Mouse (Mus musculus): Measurements from ENCODE around the gene Rasgef1c. TPM values are rescaled to one million over a fixed set of nuclear protein-coding genes. Genes with fewer than 3 reads are reported as not detected.

The Rasgef1c gene
- polyA plus RNA-seq, 1 experiment from 2014 or later: 1.8 TPM

DNA sequence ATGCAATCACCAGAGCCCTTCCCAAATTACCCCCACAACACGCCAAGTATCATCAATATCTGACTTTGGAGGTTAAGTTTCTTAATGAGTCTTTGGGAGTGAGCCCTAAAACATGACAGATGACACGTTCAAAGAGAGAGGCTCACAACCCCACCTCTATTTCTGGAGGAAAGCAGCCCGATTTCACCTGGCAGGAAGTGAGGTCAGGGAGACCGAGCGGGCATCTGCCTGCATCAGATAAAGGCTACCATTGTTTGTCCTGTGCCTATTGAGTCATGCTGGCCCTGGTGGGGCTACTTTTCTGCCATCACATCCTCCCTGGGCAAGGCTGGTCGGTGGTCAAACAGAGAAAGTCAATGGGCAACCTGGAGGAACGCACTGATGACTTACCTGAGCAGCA lies 115.9 kb downstream of the Rasgef1c start:
- WGBS: 88% methylated on average over 7 of the region's 7 CpGs
- Histone ChIP-seq H3K4me2 (no peak overlapping the region), H3K4me1 (no peaks in the 10 kb centered on the region), H3K27ac (no peak overlapping the region), H3K9me3 (no peaks in the 10 kb centered on the region), H3K4me3 (replicated peaks) (no peak overlapping the region), H3K9ac (no peak overlapping the region), H3K27me3 (peaks cover 7% of the 10 kb centered on the region; the same call in 1 of the 2 replicates), H3K36me3 (replicated peaks) (no peaks in the 10 kb centered on the region)
- no peak for ATAC-seq (ENCODE audit: low FRiP score)

DNA sequence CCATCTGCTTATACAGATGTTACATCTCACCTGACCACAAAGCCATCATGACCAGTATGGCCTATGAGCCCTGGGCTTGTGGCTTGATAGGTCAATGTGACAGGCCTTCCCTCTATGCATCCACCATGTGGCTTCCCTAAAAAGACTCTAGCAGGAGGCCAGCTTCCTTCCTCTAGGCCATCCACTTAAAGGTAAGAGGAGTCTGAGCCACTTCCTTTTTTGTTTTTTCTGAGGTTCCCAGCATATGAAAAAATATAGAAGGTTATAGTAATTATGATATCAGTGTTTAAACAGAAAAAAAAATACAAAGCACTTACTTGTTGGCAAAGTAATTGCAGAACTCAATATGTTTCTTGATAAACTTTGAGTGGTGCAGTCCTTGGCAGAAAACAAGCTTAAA lies 117.2 kb downstream of the Rasgef1c start:
- Histone ChIP-seq H3K36me3 (replicated peaks) (no peaks in the 10 kb centered on the region), H3K4me3 (replicated peaks) (no peak overlapping the region), H3K4me2 (no peak overlapping the region), H3K27me3 (peaks cover 6% of the 10 kb centered on the region), H3K4me1 (no peaks in the 10 kb centered on the region), H3K9ac (no peak overlapping the region), H3K9me3 (no peaks in the 10 kb centered on the region), H3K27ac (no peak overlapping the region)
- no peak for ATAC-seq (ENCODE audit: low FRiP score)

DNA sequence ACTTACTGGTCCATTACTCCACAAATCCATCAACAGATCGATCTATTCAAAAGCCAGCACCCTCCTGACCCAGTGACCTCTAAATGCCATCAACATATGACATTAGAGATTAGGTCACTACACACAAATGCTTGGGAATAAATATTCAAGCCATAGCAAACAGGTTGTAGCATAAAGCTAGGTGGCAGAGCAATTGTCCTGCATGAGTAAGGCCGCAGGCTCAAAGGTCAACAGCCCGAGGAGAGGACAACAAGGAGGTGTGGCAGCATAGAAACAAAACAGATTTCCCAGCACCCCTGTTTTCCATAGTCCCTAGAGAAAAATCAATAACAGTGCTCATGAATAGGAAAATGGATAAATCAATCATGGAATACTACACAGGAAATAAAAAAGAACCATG lies 120.5 kb downstream of the Rasgef1c start:
- no peaks in the 10 kb centered on the region for H3K9me3 ChIP-seq
- H3K27ac ChIP-seq: no peak overlapping the region
- ATAC-seq (ENCODE audit: low FRiP score): no peak
- WGBS: 75% methylated on average over 3 of the region's 3 CpGs
- H3K36me3 ChIP-seq (replicated peaks): no peaks in the 10 kb centered on the region
- no peak overlapping the region for H3K9ac ChIP-seq
- H3K27me3 ChIP-seq: peaks cover 11% of the 10 kb centered on the region
- peaks cover 11% of the 10 kb centered on the region for H3K4me1 ChIP-seq
- no peak overlapping the region for H3K4me2 ChIP-seq
- no peak overlapping the region for H3K4me3 ChIP-seq (replicated peaks)

DNA sequence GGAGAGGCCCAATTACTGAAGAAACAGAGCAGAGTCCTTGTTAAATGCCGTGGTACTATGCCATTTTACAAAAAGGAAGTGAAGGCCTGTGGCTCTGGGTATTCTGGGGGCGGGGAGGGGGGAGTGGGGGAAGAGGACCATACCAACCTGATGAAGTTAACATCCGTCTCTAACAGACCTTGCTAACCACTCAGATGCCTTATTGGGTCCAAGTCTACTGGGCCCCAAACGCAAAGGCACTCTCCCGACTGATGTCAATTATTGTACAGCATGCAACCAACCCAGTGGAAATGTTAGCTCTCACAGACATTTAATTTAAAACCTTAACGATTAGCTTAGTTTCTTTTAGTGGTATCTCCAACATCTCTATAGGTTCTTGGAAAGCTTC lies 122.8 kb downstream of the Rasgef1c start:
- Histone ChIP-seq H3K4me3 (replicated peaks) (peak overlapping the region; percentile 97), H3K27ac (no peak overlapping the region), H3K36me3 (replicated peaks) (no peaks in the 10 kb centered on the region), H3K9ac (no peak overlapping the region), H3K9me3 (no peaks in the 10 kb centered on the region), H3K4me2 (peak overlapping the region; percentile 76), H3K27me3 (peaks cover 11% of the 10 kb centered on the region), H3K4me1 (peaks cover 32% of the 10 kb centered on the region)
- peak; percentile 27; the same call in 1 of the 2 replicates for ATAC-seq (ENCODE audit: low FRiP score)
- WGBS: 65% methylated on average over 6 of the region's 6 CpGs

DNA sequence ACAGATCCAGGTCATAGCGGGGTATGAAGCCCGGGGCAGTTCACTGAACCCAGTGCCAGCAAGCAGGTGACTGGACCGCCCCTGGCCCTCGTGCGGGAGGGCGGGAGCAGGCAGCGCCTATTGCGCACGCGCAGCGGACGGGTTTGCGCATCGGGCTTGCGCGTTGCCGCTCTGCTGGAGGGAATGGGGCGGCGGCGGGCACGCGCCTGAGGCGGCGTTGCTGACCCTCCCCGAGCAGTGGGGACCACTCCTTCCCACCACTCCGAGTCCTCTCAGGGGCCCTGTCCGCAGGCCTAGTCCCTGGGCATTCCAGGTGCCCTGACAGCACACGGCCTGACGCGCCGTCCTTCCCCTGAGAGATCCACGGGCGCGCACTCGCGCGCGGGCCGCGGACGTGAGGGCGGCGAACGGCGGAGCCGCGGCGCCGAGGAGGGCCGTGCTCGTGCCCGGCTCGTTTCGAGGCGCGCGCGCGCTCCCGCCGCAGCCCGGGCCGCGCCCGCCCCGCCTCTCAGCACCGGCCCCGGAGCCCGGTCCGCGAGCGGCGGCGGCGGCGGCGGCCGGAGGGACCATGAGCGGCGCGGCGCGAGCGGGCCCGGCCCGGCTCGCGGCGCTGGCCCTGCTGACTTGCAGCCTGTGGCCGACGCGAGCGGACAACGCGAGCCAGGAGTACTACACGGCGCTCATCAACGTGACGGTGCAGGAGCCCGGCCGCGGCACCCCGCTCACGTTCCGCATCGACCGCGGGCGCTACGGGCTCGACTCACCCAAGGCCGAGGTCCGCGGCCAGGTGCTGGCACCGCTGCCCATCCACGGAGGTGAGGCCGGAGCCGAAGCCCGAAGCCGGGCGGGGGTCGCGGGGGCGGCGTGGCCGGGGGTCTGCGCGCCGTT lies 123.4 kb downstream of the Rasgef1c start, which contains the start of gene Rnf130:
Gene Rnf130 (plus strand): TSS at position 514 of the 888 bp plus-strand sequence.
- peak within 1 kb of the TSS; percentile 76 for H3K4me2 ChIP-seq
- ATAC-seq (ENCODE audit: low FRiP score): peak; percentile 85
- peak within 1 kb of the TSS; percentile 99 for H3K9ac ChIP-seq
- peaks cover 33% of the 10 kb centered on the region for H3K4me1 ChIP-seq
- H3K27me3 ChIP-seq: peaks cover 11% of the 10 kb centered on the region
- under 1% methylated on average over 79 of the region's 129 CpGs for whole genome bisulfite sequencing
- H3K9me3 ChIP-seq: no peaks in the 10 kb centered on the region
- H3K36me3 ChIP-seq (replicated peaks): no peaks in the 10 kb centered on the region
- peak within 1 kb of the TSS; percentile 95 for H3K27ac ChIP-seq
- H3K4me3 ChIP-seq (replicated peaks): peak within 1 kb of the TSS; percentile 97

DNA sequence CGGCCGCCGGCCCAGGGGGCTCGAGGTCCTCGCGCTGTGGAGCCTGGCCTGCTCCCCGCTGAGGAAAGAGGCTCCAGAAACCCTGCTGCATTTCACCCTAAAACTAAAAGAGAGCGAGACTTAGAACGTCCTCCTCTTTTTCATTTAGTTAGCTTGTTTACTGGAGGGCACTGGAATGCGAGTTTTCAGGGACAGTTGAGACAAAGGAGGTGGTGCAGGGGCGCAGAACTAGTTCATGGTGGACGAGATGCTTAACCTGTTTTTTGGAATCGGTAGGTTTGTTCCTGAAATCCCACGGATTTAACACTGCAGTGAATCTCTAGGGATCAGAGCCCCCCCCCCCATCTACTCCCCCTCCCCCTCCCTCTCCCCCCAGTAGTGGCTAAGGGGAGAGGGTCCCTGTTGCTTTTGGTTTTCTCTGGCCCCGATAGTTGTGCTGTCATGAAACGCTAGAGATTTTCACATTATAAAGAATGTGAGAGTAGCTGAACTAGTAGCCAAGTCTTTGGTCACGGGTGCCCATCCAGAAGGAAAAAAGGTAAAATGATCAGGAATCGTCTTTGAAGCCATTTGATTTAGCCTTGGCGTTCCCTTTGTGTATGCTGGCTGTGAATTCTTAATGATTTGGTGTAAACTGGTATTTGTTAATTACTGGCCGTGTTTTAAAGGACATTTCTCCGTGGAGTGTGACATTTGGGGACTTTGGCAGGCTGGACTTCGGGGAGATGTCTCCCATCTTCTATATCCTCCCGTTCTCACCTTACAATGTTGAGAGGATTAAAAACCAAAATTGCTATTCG lies 124.3 kb downstream of the Rasgef1c start:
- WGBS: 4% methylated on average over 24 of the region's 24 CpGs
- peak overlapping the region; percentile 95 for H3K27ac ChIP-seq
- H3K27me3 ChIP-seq: peaks cover 11% of the 10 kb centered on the region
- ATAC-seq (ENCODE audit: low FRiP score): no peak; the same call in 1 of the 2 replicates
- no peaks in the 10 kb centered on the region for H3K36me3 ChIP-seq (replicated peaks)
- H3K4me3 ChIP-seq (replicated peaks): peak overlapping the region; percentile 97
- no peaks in the 10 kb centered on the region for H3K9me3 ChIP-seq
- peaks cover 33% of the 10 kb centered on the region for H3K4me1 ChIP-seq
- H3K4me2 ChIP-seq: peak overlapping the region; percentile 76
- peak overlapping the region; percentile 99 for H3K9ac ChIP-seq

DNA sequence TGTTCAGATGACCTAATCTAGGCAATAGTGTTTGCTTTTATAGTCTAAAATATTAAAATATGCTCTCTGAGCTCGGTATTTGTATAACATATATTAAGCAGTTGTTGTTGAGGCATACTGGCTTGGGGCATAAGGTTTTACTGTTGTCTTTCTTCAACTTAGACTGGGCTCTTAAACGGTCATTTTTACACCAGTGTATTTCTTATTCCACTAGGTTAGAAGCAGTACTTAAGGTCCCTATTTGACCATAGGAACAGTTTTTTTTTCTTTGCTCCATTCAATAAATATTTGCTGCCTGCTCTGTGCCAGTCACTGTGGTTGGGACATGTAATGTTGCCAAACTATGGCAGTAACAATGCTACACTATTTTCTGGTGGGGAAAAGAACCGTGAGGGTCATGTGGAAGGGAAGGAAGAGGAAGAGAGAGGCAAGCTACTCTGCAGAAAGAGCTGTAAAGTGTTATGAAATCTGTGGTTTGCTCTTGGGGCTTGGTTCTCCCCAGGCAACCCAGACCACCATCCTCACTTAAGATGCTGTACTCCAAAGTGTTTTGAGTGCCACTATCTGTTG lies 125.0 kb downstream of the Rasgef1c start:
- peak overlapping the region; percentile 95 for H3K27ac ChIP-seq
- peak overlapping the region; percentile 76 for H3K4me2 ChIP-seq
- peaks cover 11% of the 10 kb centered on the region for H3K27me3 ChIP-seq
- no peak for ATAC-seq (ENCODE audit: low FRiP score)
- H3K4me3 ChIP-seq (replicated peaks): peak overlapping the region; percentile 97
- no peaks in the 10 kb centered on the region for H3K36me3 ChIP-seq (replicated peaks)
- no peaks in the 10 kb centered on the region for H3K9me3 ChIP-seq
- H3K4me1 ChIP-seq: peaks cover 35% of the 10 kb centered on the region
- WGBS: 21% methylated on average over 3 of the region's 3 CpGs
- H3K9ac ChIP-seq: peak overlapping the region; percentile 99

DNA sequence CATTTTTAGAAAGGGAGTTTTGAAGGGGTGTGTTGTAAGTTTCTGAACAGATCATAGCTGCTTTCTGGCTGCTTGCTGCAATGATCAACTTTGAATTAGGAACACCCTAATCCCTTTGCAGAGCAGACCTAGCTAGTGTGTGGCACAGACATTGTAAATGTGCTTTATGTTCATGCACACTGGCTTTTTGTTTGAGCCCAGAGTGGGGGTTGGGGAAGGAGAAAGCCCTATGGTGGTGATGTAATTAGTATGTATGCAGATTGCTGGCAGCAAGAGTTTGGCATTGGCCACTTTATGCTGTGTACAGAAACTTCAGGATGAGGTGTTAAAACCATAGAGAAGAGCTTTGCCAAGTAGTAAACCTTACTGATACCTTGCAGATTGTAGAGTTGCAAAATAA lies 126.8 kb downstream of the Rasgef1c start:
- Histone ChIP-seq H3K4me2 (peak overlapping the region; percentile 76), H3K4me1 (peaks cover 39% of the 10 kb centered on the region), H3K4me3 (replicated peaks) (no peak overlapping the region; the same call in 1 of the 2 replicates), H3K27me3 (peaks cover 10% of the 10 kb centered on the region), H3K27ac (peak overlapping the region; percentile 63; the same call in 1 of the 2 replicates), H3K9ac (no peak overlapping the region), H3K9me3 (no peaks in the 10 kb centered on the region), H3K36me3 (replicated peaks) (no peaks in the 10 kb centered on the region)
- peak; percentile 60 for ATAC-seq (ENCODE audit: low FRiP score)

Small RNAs within 50 kb of the gene (microRNA-seq; reads per million reads assigned to microRNA genes)
- not detected for gene Gm23492

Other genes starting within 250 kb of the Rasgef1c start
- gene Scgb3a1, start 238.2 kb upstream of the Rasgef1c start, polyA plus RNA-seq (2016; fragmentation: Nextera tagmentation; extraction: Ambion mirVana): not detected in 2 replicates
- 99.5 and 101 TPM in 2 replicates for gene Cnot6, start 189.1 kb upstream of the Rasgef1c start, polyA plus RNA-seq (2016; fragmentation: Nextera tagmentation; extraction: Ambion mirVana)
- gene Gfpt2, start 107.7 kb upstream of the Rasgef1c start, polyA plus RNA-seq (2016; fragmentation: Nextera tagmentation; extraction: Ambion mirVana): 9.5 and 10.5 TPM in 2 replicates
- 41.8 and 43.2 TPM in 2 replicates for gene Mapk9, start 55.1 kb upstream of the Rasgef1c start, polyA plus RNA-seq (2016; fragmentation: Nextera tagmentation; extraction: Ambion mirVana)
- 82.6 and 87.5 TPM in 2 replicates for gene Rnf130, start 123.5 kb downstream of the Rasgef1c start, polyA plus RNA-seq (2016; fragmentation: Nextera tagmentation; extraction: Ambion mirVana)
- 38.3 and 39.2 TPM in 2 replicates for gene Tbc1d9b, start 229.6 kb downstream of the Rasgef1c start, polyA plus RNA-seq (2016; fragmentation: Nextera tagmentation; extraction: Ambion mirVana)

Measured in forebrain, embryonic 12.5 days (tissue).